Mouse (Mus musculus): ENCODE results near the gene Frmd4a. TPM values are rescaled to one million over a fixed set of nuclear protein-coding genes. Genes with fewer than 3 reads are reported as not detected.
"Not testable (repeated sequence)": the region's sequence is repeated elsewhere in the genome, so short reads cannot be mapped to it uniquely, and the experiment has no call there.

Frmd4a gene
- total and polyA plus RNA-seq, 3 experiments: 32.6 to 55.7 (median 43.6) TPM

DNA sequence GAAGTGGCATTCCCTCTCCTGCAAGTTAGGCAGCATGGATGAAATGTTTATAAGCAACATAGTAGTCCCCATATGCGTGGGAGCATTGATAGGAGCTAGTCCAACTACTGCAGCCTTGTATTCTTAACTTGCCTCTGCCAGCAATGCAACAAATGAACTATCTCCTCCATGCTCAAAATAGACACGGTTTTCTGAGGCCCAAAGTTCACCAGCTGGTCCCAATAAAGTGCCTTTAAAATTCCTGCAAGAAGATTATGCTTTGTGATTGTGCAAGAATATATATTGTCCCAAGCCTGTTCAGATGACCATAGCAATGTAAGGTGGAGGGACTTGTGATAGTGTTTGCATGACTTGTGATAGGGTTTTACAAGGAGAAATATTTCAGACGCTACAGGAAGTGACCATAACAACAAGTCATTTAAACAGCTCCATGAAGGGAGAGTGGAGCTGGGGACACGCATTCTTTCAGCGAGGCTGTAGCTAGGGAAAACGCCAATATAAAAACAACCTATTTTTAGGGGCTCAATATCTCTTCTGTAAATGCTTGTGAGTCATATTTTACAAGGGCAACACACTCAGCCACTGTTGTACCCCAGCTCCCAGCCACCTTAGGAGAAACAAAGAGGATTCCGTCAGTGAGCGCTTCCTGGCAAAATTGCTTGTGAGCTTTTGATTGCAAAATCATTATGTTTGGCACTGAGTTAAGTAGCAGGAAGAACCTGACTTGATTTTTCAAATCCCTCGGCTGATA lies 235.2 kb downstream of the Frmd4a start:
- ATAC-seq (ENCODE audit: extremely low read depth, insufficient number of reproducible peaks, low FRiP score, poor library complexity, severe bottlenecking): no peak
- Histone ChIP-seq H3K4me3 (ENCODE audit: low read depth, low read length) (no peak overlapping the region), H3K36me3 (replicated peaks) (no peaks in the 10 kb centered on the region)

DNA sequence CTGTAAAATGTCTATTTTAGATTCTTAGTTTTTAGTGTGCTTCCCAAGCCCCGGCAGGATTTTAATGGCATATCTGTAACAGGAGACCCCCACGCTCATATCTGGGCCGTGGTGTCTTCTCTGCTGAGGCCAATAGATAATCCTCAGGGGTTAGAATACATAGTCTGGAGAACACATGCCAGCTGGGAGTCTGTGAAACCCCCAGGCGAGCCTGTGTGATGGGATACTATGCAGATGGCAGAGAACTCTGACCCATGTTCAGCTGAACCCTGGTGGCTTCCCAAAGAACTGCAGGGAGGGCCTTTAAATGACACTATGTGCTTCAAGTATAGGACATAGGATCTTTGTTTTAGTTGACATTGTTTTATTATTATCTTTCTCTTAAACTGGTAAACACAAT lies 235.8 kb downstream of the Frmd4a start:
- Histone ChIP-seq H3K9me3 (replicated peaks) (no peaks in the 10 kb centered on the region), H3K4me1 (ENCODE audit: insufficient read depth, low read depth, low read length) (no peaks in the 10 kb centered on the region), H3K4me3 (ENCODE audit: low read depth, low read length) (no peak overlapping the region), H3K27me3 (ENCODE audit: insufficient read depth, low read length) (peaks cover 4% of the 10 kb centered on the region), H3K36me3 (replicated peaks) (no peaks in the 10 kb centered on the region)
- no peak for TF ChIP-seq TAL1 (conservative IDR thresholded peaks at IDR 0.05; ENCODE audit: low read depth, low read length)
- TF ChIP-seq GATA2 (IDR thresholded peaks at IDR 0.05; ENCODE audit: borderline replicate concordance, low read depth, low read length): no peak
- TF ChIP-seq CTCF (IDR thresholded peaks at IDR 0.05; ENCODE audit: low read depth, low read length): no peak
- TF ChIP-seq GATA1 (IDR thresholded peaks at IDR 0.05; ENCODE audit: borderline replicate concordance, low read length): no peak
- DNase-seq (ENCODE audit: low spot score) (no peak), ATAC-seq (ENCODE audit: extremely low read depth, insufficient number of reproducible peaks, low FRiP score, poor library complexity, severe bottlenecking) (no peak)

More for the DNA sequence above, 235.2 kb downstream of the Frmd4a start:
- Histone ChIP-seq H3K4me1 (ENCODE audit: insufficient read depth, low read depth, low read length) (no peaks in the 10 kb centered on the region), H3K9me3 (replicated peaks) (no peaks in the 10 kb centered on the region), H3K27me3 (ENCODE audit: insufficient read depth, low read length) (peaks cover 7% of the 10 kb centered on the region)
- no peak for TF ChIP-seq TAL1 (conservative IDR thresholded peaks at IDR 0.05; ENCODE audit: low read depth, low read length)
- TF ChIP-seq POLR2AphosphoS5 (IDR thresholded peaks at IDR 0.05; ENCODE audit: insufficient replicate concordance, low read depth, low read length): no peak
- no peak for TF ChIP-seq GATA2 (IDR thresholded peaks at IDR 0.05; ENCODE audit: borderline replicate concordance, low read depth, low read length)
- no peak for TF ChIP-seq CTCF (IDR thresholded peaks at IDR 0.05; ENCODE audit: low read depth, low read length)
- no peak for TF ChIP-seq GATA1 (IDR thresholded peaks at IDR 0.05; ENCODE audit: borderline replicate concordance, low read length)
- no peak for DNase-seq (ENCODE audit: low spot score)

DNA sequence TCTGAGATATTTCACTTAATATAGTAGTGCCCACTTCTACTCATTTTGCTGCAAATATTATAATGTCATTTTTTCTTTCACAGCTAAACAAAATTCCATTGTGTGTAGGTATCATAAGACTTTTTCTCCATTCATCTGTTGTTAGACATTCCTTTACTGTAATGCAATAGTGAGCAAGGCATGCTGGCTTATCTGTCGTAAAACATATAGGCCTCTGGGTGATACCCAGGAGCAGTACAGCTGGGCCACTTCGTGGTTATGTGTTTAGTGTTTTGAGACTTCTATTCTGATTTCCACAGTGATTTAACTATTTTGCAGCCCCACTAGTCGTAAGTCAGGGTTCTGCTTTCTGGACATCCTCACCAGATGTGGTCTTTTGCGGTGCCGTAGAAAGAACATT lies 236.6 kb downstream of the Frmd4a start:
- TF ChIP-seq TAL1 (conservative IDR thresholded peaks at IDR 0.05; ENCODE audit: low read depth, low read length) (no peak), CTCF (IDR thresholded peaks at IDR 0.05; ENCODE audit: low read depth, low read length) (no peak), POLR2AphosphoS5 (IDR thresholded peaks at IDR 0.05; ENCODE audit: insufficient replicate concordance, low read depth, low read length) (no peak), GATA2 (IDR thresholded peaks at IDR 0.05; ENCODE audit: borderline replicate concordance, low read depth, low read length) (no peak), GATA1 (IDR thresholded peaks at IDR 0.05; ENCODE audit: borderline replicate concordance, low read length) (no peak)
- H3K27me3 ChIP-seq (ENCODE audit: insufficient read depth, low read length): peaks cover 4% of the 10 kb centered on the region
- H3K36me3 ChIP-seq (replicated peaks): no peaks in the 10 kb centered on the region
- no peaks in the 10 kb centered on the region for H3K9me3 ChIP-seq (replicated peaks)
- H3K4me1 ChIP-seq (ENCODE audit: insufficient read depth, low read depth, low read length): no peaks in the 10 kb centered on the region
- no peak overlapping the region for H3K4me3 ChIP-seq (ENCODE audit: low read depth, low read length)
- DNase-seq (ENCODE audit: low spot score) (no peak), ATAC-seq (ENCODE audit: extremely low read depth, insufficient number of reproducible peaks, low FRiP score, poor library complexity, severe bottlenecking) (no peak)

DNA sequence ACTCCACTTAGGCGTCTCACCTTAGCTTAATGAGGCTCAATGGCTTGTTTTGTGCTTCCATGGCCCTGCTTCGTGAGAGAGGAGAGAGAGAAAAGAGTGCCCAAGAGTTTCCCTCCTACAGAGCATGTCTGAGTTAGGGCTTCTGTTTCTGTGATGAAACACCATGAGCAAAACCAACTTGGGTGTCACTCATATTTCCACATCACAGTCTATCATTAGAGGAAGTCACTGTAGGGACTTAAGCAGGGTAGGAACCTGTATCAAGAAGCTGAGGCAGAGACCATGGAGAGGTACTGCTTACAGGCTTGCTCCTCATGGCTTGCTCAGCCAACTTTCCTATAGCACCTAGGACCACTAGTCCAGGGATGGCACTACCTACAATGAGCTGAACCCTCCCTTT lies 238.7 kb downstream of the Frmd4a start:
- H3K27me3 ChIP-seq (ENCODE audit: insufficient read depth, low read length): no peaks in the 10 kb centered on the region; the same call in 1 of the 2 replicates
- H3K9me3 ChIP-seq (replicated peaks): no peaks in the 10 kb centered on the region
- no peaks in the 10 kb centered on the region for H3K4me1 ChIP-seq (ENCODE audit: insufficient read depth, low read depth, low read length)
- no peak for DNase-seq (ENCODE audit: low spot score)
- no peaks in the 10 kb centered on the region for H3K36me3 ChIP-seq (replicated peaks)
- TF ChIP-seq CTCF (IDR thresholded peaks at IDR 0.05; ENCODE audit: low read depth, low read length): no peak
- no peak for TF ChIP-seq TAL1 (conservative IDR thresholded peaks at IDR 0.05; ENCODE audit: low read depth, low read length)
- no peak for TF ChIP-seq POLR2AphosphoS5 (IDR thresholded peaks at IDR 0.05; ENCODE audit: insufficient replicate concordance, low read depth, low read length)
- TF ChIP-seq GATA2 (IDR thresholded peaks at IDR 0.05; ENCODE audit: borderline replicate concordance, low read depth, low read length): no peak
- TF ChIP-seq GATA1 (IDR thresholded peaks at IDR 0.05; ENCODE audit: borderline replicate concordance, low read length): no peak
- no peak for ATAC-seq (ENCODE audit: extremely low read depth, insufficient number of reproducible peaks, low FRiP score, poor library complexity, severe bottlenecking)
- H3K4me3 ChIP-seq (ENCODE audit: low read depth, low read length): no peak overlapping the region

DNA sequence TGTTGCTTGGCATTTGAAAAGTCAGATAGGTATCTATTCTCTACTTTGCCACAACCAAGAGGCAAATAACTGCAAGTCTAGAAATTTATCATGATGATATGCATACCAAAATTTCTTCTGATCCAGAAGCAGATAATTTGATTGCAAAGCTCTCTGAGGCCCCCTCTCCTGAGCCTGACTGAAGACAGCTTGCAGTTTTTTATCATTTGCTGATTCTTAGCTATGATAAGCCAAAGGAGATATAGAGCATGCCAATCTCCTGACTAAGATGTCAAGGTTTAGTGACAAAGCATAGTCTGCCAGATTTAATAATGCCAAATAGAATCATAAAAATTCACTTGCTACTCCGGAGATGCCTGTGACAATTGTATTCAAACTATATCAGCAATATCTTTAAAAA lies 240.1 kb downstream of the Frmd4a start:
- TF ChIP-seq CTCF (IDR thresholded peaks at IDR 0.05; ENCODE audit: low read depth, low read length) (no peak), GATA1 (IDR thresholded peaks at IDR 0.05; ENCODE audit: borderline replicate concordance, low read length) (no peak)
- H3K36me3 ChIP-seq (replicated peaks): no peaks in the 10 kb centered on the region
- H3K9me3 ChIP-seq (replicated peaks): no peaks in the 10 kb centered on the region
- no peaks in the 10 kb centered on the region for H3K4me1 ChIP-seq (ENCODE audit: insufficient read depth, low read depth, low read length)
- DNase-seq (ENCODE audit: low spot score) (no peak), ATAC-seq (ENCODE audit: extremely low read depth, insufficient number of reproducible peaks, low FRiP score, poor library complexity, severe bottlenecking) (no peak)
- H3K4me3 ChIP-seq (ENCODE audit: low read depth, low read length): no peak overlapping the region
- H3K27me3 ChIP-seq (ENCODE audit: insufficient read depth, low read length): no peaks in the 10 kb centered on the region; the same call in 1 of the 2 replicates

DNA sequence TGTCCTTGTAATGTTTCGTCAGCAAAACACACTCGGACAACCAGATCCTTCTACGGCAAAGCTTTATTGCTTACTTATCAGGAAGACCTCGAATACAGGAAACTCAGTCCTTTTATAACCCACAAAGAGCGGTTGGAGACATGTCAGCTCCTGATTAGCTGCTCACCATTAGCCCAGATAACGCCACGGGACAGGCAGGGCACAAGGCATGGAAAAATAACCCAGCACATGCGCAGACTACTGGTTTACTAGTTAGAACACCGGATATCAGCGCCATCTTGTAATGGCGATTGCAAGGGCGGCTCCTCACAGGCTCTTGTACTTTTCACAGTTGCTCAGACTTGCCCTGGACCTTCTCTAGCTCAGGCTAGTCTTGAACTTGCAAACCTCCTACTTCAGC lies 241.3 kb downstream of the Frmd4a start:
- not testable (repeated sequence) for ATAC-seq (ENCODE audit: extremely low read depth, insufficient number of reproducible peaks, low FRiP score, poor library complexity, severe bottlenecking); DNase-seq (ENCODE audit: low spot score); H3K9me3 ChIP-seq (replicated peaks); H3K27me3 ChIP-seq (ENCODE audit: insufficient read depth, low read length); H3K4me1 ChIP-seq (ENCODE audit: insufficient read depth, low read depth, low read length); H3K36me3 ChIP-seq (replicated peaks); H3K4me3 ChIP-seq (ENCODE audit: low read depth, low read length)

Measured in G1E (cell line).